Mouse (Mus musculus) olfactory bulb, adult 2 months (tissue): ENCODE results near the gene Vps16.

Source experiments
- CTCF ChIP-seq: fragments of 200-500 bp; IDR thresholded peaks from 2 replicates; pipeline ENCODE4 v1.5.1; 2012; ENCODE audit warnings: low read depth, mild to moderate bottlenecking, low read length, moderate library complexity; ENCODE audit not compliant: insufficient read depth
- POLR2A ChIP-seq: fragments of 200-500 bp; IDR thresholded peaks from 2 replicates; pipeline ENCODE4 v1.6.1; 2012; ENCODE audit warnings: mild to moderate bottlenecking, low read depth, low read length, moderate library complexity; ENCODE audit not compliant: insufficient read depth

DNA sequence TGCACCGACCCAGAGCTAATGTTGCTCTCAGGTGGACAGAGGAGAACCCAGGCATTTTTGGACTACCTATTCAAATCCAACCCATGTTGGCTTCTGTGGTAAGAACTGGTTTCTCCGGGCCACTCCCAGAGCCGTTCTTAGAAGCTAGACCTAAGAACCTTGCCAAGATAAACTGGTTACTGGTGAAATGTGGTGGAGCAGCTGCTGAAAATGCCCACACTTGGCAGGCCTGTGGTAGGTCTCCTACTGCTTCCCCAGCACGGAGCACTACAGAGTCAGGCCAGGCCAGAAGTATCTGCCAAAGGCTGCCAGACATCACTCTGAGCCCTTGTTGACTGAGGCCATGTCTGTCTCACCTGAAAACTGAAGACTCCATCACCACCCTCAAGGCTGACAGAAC lies 49.2 kb upstream of the Vps16 start:
- TF ChIP-seq POLR2A = no peak
- no peak for TF ChIP-seq CTCF
